Mouse (Mus musculus): ENCODE measurements around the gene Gjd2. TPM values are rescaled to one million over a fixed set of nuclear protein-coding genes. Genes with fewer than 3 reads are reported as not detected.

Gjd2 gene
- polyA plus RNA-seq, 1 experiment from 2014 or later = 2.2 TPM

DNA sequence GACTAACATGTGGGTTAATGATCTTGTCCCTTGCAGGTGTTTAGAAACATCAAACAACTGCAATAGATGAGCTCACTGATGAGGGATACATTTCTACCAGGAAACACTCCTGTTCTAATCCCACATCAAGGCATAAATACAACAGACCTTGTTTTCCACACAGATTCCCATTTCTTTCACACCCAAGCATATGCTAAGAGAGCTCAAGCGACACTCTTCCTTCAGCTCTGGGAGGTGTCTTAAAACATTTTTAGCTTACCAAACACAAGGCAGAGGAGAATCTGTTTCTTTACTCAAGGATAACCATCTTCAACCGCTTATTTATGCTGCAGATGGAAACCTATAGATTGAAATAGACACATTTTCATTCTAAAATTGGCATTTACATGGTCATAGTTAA is 5.1 kb downstream of the Gjd2 start:
- ATAC-seq (ENCODE audit: low FRiP score, low read depth) = no peak
- Histone ChIP-seq H3K9me3 (no peaks in the 10 kb centered on the region), H3K9ac (replicated peaks) (no peak overlapping the region), H3K27me3 (peaks cover 20% of the 10 kb centered on the region), H3K4me1 (peaks cover 7% of the 10 kb centered on the region; the same call in 1 of the 2 replicates), H3K4me2 (replicated peaks) (no peak overlapping the region), H3K27ac (replicated peaks) (no peak overlapping the region), H3K4me3 (no peak overlapping the region), H3K36me3 (no peaks in the 10 kb centered on the region)
- 81% methylated on average over 2 of the region's 2 CpGs for WGBS

DNA sequence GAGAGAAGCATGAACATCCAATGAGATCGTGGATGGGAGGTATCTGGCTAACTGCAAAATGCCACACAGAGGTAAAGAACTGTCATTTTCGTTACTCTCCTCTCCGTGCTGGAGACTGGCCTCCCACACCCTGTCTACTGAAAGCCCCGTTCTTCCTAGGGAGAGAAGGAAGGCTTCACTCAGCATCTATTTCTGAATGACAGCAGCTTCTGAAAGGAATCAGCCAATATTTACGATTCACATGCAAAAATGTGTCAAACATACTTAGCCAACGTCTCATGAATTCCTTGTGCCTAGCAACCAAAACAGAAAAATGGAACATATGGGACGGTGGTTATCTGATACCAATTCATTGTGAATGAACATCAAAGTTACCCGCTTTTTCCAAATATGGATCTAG is 15.9 kb downstream of the Gjd2 start:
- H3K4me2 ChIP-seq (replicated peaks) = no peak overlapping the region
- H3K27me3 ChIP-seq = no peaks in the 10 kb centered on the region
- no peak overlapping the region for H3K9ac ChIP-seq (replicated peaks)
- ATAC-seq (ENCODE audit: low FRiP score, low read depth) = no peak
- no peaks in the 10 kb centered on the region for H3K9me3 ChIP-seq
- no peaks in the 10 kb centered on the region for H3K4me1 ChIP-seq
- no peak overlapping the region for H3K27ac ChIP-seq (replicated peaks)
- H3K36me3 ChIP-seq = no peaks in the 10 kb centered on the region
- no peak overlapping the region for H3K4me3 ChIP-seq
- 65% methylated on average over 8 of the region's 8 CpGs for WGBS

- no peaks in the 10 kb centered on the region for H3K27me3 ChIP-seq
- no peak overlapping the region for H3K4me3 ChIP-seq
- 0 out of 2 replicates have a peak, but pooled peaks have one; percentile 38 for ATAC-seq (ENCODE audit: low FRiP score, low read depth)
- H3K9ac ChIP-seq (replicated peaks) = no peak overlapping the region
- no peaks in the 10 kb centered on the region for H3K4me1 ChIP-seq
- no peaks in the 10 kb centered on the region for H3K9me3 ChIP-seq
- H3K4me2 ChIP-seq (replicated peaks) = no peak overlapping the region
- no peaks in the 10 kb centered on the region for H3K36me3 ChIP-seq
- no peak overlapping the region for H3K27ac ChIP-seq (replicated peaks)
Observed at GRCm38 (mm10) chr2:113996930-113997329, 16.5 kb downstream of the Gjd2 start.

DNA sequence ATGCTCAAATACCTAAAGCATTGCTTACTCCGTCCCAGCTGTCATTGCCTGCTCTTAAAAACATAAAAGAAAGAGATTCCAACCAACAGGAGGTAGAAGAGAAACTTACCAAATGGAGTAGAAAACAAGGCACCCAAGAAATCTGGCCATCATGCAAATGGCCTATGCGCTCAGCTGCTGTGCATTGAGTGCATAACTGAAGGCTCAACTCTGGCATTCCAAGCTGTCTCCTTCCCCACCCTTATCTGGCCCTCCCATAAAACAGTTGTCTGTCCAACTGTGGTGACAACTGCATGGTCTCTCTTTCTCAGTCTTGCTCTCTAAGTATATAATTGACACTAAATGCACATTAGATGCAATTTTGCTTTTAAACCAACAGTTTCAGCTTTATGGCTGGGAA is 28.5 kb downstream of the Gjd2 start:
- no peak for ATAC-seq (ENCODE audit: low FRiP score, low read depth)
- WGBS = 90% methylated on average over 2 of the region's 2 CpGs
- no peak overlapping the region for H3K9ac ChIP-seq (replicated peaks)

DNA sequence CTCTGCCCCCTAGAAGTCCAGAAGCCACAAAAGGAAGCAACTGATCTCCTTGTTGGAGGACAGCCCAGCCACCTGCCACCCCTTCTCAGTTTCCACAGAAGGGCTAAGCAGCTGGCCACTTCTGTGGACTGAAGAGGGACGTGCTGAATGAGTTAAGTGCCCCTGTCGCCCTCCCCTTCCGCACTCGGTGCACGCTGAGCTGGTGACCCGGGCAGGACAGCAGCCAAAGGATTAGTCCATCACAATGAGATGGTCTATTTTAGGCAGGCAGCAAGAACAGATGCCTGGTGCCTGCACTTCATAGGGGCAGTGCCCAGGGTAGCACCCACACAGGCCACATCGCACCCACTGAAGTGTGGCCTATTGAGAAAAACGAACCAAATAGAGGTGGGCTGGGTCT is 32.8 kb downstream of the Gjd2 start:
- ATAC-seq (ENCODE audit: low FRiP score, low read depth) = peak; percentile 66; the same call in 1 of the 2 replicates
- no peak overlapping the region for H3K4me3 ChIP-seq
- 20% methylated on average over 8 of the region's 8 CpGs for WGBS
- H3K9me3 ChIP-seq = no peaks in the 10 kb centered on the region
- H3K9ac ChIP-seq (replicated peaks) = no peak overlapping the region
- peaks cover 7% of the 10 kb centered on the region; the same call in 1 of the 2 replicates for H3K4me1 ChIP-seq
- H3K36me3 ChIP-seq = no peaks in the 10 kb centered on the region
- no peak overlapping the region for H3K4me2 ChIP-seq (replicated peaks)
- 0 out of 2 replicates have a peak, but pooled peaks cover 4% of the 10 kb centered on the region for H3K27me3 ChIP-seq
- H3K27ac ChIP-seq (replicated peaks) = no peak overlapping the region

More for the DNA sequence above, 28.5 kb downstream of the Gjd2 start:
- no peak overlapping the region for H3K27ac ChIP-seq (replicated peaks)
- H3K4me3 ChIP-seq = no peak overlapping the region
- peaks cover 7% of the 10 kb centered on the region; the same call in 1 of the 2 replicates for H3K4me1 ChIP-seq
- 0 out of 2 replicates have a peak, but pooled peaks cover 4% of the 10 kb centered on the region for H3K27me3 ChIP-seq
- H3K9me3 ChIP-seq = no peaks in the 10 kb centered on the region
- H3K36me3 ChIP-seq = no peaks in the 10 kb centered on the region
- no peak overlapping the region for H3K4me2 ChIP-seq (replicated peaks)

GRCm38 (mm10) chr2:113978151-113978771 is 35.2 kb downstream of the Gjd2 start:
- Histone ChIP-seq H3K9me3 (no peaks in the 10 kb centered on the region), H3K36me3 (no peaks in the 10 kb centered on the region), H3K4me1 (peaks cover 7% of the 10 kb centered on the region; the same call in 1 of the 2 replicates), H3K4me2 (replicated peaks) (no peak overlapping the region), H3K9ac (replicated peaks) (no peak overlapping the region), H3K4me3 (no peak overlapping the region), H3K27ac (replicated peaks) (no peak overlapping the region), H3K27me3 (0 out of 2 replicates have a peak, but pooled peaks cover 4% of the 10 kb centered on the region)
- ATAC-seq (ENCODE audit: low FRiP score, low read depth) = no peak
- WGBS = 58% methylated on average over 5 of the region's 5 CpGs

DNA sequence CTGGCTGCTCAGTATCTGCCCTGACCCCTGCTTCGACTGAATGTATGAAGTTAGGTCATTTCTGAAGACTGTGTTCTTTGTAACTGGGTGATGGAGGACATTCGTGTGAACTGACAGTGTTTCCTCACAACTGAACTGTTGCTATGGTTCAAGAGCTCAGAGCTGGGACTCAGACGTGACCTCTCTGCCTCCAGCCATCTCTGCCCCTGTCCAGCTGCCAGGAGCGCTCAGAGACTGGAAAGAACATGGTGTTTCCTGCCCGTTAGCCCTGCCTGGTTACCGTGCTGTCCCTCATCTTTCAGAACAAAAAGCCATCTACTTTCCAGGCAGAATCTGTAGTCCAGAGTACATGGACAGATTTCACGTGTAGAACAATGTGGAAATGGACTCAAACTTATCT is 39.5 kb downstream of the Gjd2 start:
- H3K4me1 ChIP-seq = no peaks in the 10 kb centered on the region
- ATAC-seq (ENCODE audit: low FRiP score, low read depth) = no peak
- no peaks in the 10 kb centered on the region for H3K36me3 ChIP-seq
- no peak overlapping the region for H3K4me2 ChIP-seq (replicated peaks)
- WGBS = 78% methylated on average over 7 of the region's 7 CpGs
- H3K4me3 ChIP-seq = no peak overlapping the region
- no peaks in the 10 kb centered on the region for H3K27me3 ChIP-seq
- no peak overlapping the region for H3K27ac ChIP-seq (replicated peaks)
- H3K9ac ChIP-seq (replicated peaks) = no peak overlapping the region
- H3K9me3 ChIP-seq = no peaks in the 10 kb centered on the region

- Histone ChIP-seq H3K27ac (replicated peaks) (no peak overlapping the region), H3K4me1 (no peaks in the 10 kb centered on the region), H3K4me3 (no peak overlapping the region), H3K36me3 (no peaks in the 10 kb centered on the region), H3K4me2 (replicated peaks) (no peak overlapping the region), H3K9me3 (no peaks in the 10 kb centered on the region), H3K27me3 (no peaks in the 10 kb centered on the region), H3K9ac (replicated peaks) (no peak overlapping the region)
- 30% methylated on average over 4 of the region's 4 CpGs for WGBS
- no peak for ATAC-seq (ENCODE audit: low FRiP score, low read depth)
Observed at GRCm38 (mm10) chr2:113966421-113966820, 47.0 kb downstream of the Gjd2 start.

Other genes starting within 250 kb of the Gjd2 start
- 84.9 and 91.9 TPM in 2 replicates for gene Scg5, start 184.5 kb downstream of the Gjd2 start, polyA plus RNA-seq (2016; fragmentation: Nextera tagmentation; extraction: Ambion mirVana)
- 53.4 and 58.2 TPM in 2 replicates for gene Arhgap11a, start 165.0 kb downstream of the Gjd2 start, polyA plus RNA-seq (2016; fragmentation: Nextera tagmentation; extraction: Ambion mirVana)
- 4.3 and 4.6 TPM in 2 replicates for gene Actc1, start 39.9 kb upstream of the Gjd2 start, polyA plus RNA-seq (2016; fragmentation: Nextera tagmentation; extraction: Ambion mirVana)
- gene Aqr, start 173.4 kb upstream of the Gjd2 start, polyA plus RNA-seq (2016; fragmentation: Nextera tagmentation; extraction: Ambion mirVana) = 55.8 and 61.9 TPM in 2 replicates
- 3.4 and 3.9 TPM in 2 replicates for gene Zfp770, start 187.8 kb upstream of the Gjd2 start, polyA plus RNA-seq (2016; fragmentation: Nextera tagmentation; extraction: Ambion mirVana)